Mouse (Mus musculus): ENCODE measurements around the gene Pign. TPM values are rescaled to one million over a fixed set of nuclear protein-coding genes. Genes with fewer than 3 reads are reported as not detected.

Gene Pign
- total RNA-seq (2021), result 10 to 100 TPM; 22.0 to 40.0 TPM
- long read RNA-seq, experiment 1, full-length matches to known transcripts, result 1 of 3 reads
- long read RNA-seq, experiment 1, partial matches to known transcripts, result 0 of 3 reads
- long read RNA-seq, experiment 1, other reads (novel, unspliced or antisense), result 2 of 3 reads
- long read RNA-seq, experiment 2, full-length matches to known transcripts, result 7 of 11 reads
- long read RNA-seq, experiment 2, partial matches to known transcripts, result 2 of 11 reads
- long read RNA-seq, experiment 2, other reads (novel, unspliced or antisense), result 2 of 11 reads

DNA sequence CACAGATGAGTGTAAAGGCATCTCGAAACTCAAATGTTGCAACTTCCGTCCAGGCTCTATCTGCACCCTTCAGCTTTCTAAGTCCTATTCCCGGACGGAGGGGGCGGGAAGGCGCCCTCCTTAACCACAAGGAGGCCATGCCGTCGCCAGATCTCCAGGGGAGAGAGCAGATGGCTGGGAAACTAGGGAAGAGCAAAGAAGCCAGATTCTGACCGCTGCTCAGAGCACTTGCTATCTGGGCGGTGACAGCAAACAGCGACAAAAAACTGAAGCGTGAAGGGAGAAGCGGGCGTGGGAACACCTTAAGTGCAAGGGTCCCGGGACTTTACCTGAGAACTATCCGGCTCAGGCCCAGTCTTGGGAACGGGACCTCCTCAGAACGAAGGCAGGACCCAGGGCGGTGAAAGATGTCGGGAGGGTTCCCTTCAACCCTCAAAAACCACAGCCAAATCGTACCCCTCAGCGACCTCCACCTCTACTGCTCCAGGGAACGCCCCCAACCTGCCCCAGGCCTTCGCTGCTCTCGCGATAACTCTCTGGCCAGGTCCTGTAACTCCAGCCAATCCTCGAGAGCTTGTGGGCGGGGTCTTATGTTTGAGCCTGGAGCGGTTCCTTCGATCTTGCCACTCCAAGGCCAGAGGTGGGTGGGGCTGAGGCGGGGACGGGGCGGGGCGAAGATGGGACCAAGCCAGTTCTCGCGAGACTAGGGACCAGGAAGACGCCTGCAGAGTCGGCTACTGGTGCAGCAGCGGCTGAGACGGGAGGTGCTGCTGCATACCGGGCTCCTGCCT, at the start of gene Pign, which contains the start of gene Relch:
Gene Pign, minus strand, starts transcription at position 507 of the 791 bp plus-strand sequence.
Gene Relch, plus strand, starts transcription at position 691 of the 791 bp plus-strand sequence.
- peak; percentile 89 to 92 for DNase-seq (ENCODE audit: low spot score in 2 of 2)

DNA sequence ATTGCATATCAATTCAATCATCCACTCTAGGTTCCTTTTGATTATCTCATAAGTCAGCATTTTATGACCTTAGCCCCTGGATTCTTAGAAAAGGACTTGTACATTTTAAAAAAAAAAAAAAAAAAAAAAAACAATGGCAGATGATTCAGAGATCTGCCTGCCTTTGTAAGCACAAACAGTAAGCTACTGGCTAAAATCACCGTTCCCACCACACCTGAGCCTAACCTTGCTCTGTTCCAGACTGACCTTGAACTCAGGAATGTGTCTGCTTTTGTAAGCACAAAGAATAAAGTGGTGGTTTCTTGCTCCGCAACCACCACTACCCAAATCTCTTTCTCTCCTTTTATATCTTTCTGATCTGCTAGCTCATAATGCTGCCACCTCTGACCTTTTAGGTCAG, 49.3 kb upstream of the Pign start:
- DNase-seq (ENCODE audit: low spot score in 2 of 2), result no peak

DNA sequence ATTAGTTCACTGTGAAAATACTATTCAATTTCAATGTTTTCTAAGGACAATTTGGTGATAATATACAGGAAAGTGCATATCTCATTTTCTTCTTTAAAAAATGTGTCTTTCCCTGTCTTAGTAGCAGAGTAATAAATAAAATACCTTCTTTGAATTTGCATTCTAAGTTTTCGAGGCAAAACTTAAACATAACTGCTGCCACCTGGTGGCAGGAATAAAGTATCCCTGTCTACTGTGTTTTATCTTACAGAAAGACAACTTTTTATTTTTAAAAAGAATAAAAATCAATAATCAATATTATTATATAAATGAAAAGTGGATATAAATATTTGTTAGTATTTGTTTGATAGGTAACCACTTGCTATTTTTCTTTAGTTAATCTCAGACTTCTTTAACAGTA, 47.8 kb upstream of the Pign start:
- DNase-seq (ENCODE audit: low spot score in 2 of 2), result no peak

DNA sequence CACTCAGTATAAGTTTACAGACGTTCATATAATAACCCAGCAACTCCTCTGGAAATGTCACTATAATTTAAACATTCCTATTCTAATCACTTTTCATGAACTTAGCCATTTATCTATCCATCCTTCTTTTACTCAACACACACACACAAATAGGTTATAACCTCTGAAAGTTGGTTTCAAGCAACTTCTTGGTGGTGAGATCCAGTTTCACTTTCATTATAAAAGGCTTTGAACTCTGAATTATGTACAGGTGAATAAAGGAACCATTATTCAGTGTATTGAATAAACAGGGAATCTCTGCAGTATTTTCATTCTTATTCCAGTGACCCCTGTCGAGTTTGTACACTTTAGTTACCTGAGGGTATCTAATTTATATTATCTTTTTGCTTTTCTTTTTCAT, 45.9 kb upstream of the Pign start:
- DNase-seq (ENCODE audit: low spot score in 2 of 2), result no peak

DNA sequence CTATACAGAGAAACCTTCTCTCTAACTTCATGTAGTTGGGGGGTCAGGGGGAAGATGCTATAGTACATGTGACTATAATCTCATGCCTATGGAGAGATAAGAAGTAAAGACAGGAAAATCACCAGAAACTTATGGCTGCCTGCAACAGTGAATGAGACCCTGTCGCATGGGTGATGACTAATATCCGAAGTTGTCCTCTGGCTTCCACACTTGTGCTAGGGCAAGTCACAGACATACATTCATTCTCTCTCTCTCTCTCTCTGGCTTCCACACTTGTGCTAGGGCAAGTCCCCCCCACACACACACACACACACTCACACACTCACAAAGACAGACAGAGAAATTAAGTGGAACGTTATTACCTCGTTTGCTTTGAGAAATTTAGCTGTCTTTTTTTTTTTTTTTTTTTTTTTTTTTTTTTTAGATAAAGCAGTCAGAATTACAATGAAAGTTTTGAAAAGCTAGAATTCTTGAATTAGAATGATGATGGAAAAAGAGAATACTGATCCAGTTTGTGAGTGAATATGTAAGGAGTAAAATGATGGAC, 37.6 kb upstream of the Pign start:
- no peak for DNase-seq (ENCODE audit: low spot score in 2 of 2)

DNA sequence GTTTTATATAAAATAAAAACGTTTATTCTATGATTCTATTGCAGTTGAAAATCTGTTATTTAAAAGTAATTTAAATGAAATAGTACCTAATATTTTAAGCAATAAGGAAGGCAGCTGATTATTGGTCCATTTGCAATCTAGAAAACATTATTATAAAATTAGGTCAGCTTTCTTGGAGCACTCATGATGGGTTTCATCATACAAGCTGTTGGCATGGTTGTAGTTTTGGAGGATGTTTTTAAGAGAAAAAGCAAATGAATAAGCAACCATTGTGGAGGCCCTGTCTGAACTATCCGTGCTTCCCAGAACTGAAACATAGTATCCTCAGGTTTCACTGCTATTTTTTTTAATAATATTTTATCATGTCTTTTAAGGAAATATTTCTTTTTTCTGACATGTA, 32.1 kb upstream of the Pign start:
- no peak for DNase-seq (ENCODE audit: low spot score in 2 of 2)

DNA sequence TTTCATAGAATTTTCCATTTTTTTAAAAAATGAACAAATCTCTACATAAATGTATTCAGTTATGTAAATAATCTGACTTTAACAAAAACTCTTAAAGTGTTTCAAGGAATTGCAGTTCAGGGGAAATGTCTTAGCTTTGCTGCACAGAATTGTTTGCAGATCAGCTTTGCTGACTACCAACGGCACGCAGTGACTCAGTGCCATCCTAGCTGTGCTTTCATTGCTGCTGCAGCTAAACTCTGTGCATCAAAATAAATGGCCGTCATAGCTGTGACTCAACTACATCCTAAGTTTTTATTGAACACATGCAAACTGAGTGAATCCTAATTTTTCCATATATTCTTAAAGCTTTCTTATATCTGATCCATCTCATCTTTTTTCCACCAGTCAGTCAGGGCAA, 22.0 kb upstream of the Pign start:
- DNase-seq (ENCODE audit: low spot score in 2 of 2), result no peak

DNA sequence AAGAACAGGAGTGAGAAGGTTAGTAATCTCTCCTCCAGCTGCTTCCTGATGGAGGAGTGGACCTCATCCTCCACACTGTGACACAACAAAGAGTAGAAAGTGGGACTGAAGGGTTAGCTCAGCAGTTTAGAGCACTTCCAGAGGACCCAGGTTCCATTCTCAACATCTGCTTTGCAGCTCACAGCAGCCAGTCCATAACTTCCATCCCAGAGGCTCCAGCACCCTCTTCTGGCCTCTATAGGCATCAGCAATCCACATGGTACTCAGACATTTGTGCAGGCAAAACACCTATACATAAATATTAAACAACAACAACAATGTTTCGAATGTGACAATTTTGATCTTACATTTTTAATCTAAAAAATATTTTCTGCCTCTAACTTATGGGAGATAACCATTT, 17.1 kb upstream of the Pign start:
- DNase-seq (ENCODE audit: low spot score in 2 of 2), result no peak

DNA sequence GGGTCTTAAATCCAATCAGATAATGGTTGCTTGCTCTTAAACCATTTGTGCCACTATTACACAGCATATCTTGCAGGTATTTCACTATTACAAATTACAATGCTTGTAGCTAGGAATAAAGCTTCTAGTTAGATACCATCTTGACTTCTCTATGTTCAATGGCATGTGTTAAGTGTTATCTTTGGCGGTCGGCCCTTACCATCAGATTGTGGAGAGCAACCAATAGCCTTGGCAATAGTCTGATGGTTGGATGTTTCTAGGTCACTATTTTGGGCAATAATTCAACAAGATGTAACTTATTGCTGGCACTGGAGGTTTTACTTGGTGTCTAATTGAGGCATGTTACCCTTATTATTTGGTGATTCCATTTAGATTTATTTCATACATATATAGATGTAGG, 11.3 kb upstream of the Pign start:
- no peak for DNase-seq (ENCODE audit: low spot score in 2 of 2)

DNA sequence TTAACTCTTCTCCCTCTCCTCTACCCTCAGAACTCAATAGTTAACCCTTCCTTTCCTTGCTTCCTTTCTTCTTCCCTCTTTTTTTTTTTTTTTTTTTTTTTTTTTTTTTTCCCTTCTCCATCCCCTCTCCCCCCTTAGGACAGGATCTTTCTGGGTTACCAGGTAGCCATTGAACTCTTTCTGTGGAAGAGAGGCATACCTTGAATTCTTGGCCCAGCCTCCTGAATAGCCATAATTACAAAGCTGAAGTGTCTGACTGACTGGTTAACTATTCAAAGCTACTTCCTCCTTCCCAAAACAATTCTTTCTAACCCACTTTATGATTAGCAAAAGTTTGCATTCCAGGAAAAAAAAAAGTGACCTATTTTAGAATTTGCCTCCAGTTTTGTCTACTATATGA, 6.2 kb upstream of the Pign start:
- DNase-seq (ENCODE audit: low spot score in 2 of 2), result no peak

DNA sequence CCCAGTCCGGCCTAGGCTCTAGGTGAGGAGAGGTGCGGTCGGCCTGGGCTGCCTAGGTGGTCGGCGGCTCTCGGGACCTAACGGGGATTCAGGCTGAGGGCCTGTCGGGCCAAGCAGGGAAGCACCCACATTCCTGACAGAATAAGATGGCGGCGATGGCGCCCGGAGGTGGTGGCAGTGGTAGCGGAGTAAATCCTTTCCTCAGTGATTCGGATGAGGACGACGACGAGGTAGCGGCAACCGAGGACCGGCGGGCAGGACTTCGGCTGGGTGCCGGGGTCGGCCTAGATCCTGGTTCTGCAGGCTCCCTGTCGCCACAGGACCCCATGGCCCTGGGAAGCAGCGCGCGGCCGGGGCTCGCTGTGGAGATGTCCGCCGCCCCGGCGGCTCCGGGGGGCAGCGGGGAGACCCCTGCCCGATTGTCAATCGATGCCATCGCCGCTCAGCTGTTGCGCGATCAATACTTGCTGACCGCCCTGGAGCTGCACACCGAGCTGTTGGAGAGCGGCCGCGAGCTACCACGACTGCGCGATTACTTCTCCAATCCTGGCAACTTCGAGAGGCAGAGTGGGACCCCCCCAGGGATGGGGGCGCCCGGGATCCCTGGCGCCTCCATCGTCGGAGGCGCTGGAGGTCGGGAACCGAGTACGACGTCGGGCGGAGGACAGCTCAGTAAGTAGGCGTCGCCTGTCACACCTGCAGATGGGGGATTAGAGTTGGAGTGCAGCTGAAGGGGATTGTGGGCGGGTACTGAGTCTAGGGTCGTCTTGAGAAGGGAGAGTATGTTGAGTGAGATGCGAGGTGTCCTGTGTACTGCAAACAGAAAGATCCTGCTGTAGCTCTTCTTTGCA, 710 bp upstream of the Pign start:
- DNase-seq (ENCODE audit: low spot score in 2 of 2), result no peak

DNA sequence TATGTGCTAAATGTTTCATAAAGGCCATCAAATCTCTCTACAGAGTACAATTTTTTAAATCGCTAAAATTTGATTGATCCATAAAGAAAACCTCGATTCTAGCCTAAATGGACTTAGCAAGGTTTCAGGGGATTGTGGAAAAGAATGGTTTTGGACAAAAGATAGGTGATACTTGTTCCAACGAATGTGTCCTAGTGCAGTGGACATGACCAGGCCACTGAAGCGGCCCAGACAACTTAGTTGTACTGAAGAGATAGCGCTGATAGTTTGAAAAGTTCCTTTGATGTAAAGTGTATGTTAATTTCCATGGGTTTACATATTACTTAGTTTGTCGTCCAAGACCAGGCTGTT, 682 bp downstream of the Pign start:
- no peak for DNase-seq (ENCODE audit: low spot score in 2 of 2)

DNA sequence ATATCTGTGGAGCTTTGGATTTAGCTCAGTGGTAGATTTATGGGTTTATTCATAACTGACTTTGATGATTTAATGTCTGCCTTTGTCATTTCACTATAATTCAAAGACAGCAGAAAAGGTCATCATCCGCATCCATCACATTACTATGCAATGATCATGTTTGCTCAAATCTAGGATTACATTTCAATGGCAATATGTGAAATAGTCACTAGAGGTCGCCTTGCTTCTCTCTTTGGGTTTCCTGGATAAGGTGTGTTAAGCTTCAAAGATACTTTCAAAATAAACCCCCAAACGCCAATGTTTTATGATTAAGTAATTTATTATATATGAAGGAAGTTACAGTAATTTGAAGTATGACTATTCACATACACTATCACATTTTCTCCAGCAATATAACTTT, 3.5 kb downstream of the Pign start:
- DNase-seq (ENCODE audit: low spot score in 2 of 2), result peak in 1 of 2 experiments; percentile 40

DNA sequence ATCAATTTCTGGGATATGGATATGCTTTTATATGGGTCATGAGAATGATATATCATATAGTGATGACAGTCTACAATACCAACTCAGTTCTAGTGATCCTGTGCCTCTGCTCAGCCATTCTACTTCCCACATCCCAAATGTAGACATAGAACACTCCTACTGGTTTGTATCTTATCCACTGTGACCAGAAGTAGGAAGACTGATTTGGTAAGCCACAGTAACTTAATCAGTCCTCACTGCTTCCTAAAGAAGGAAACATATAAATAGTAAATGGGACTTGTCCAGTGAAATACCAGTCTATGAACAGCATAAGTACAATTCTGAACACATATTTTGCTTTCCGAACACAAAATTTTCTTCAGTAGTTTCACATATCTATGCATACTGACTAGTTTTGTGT, 9.5 kb downstream of the Pign start:
- DNase-seq (ENCODE audit: low spot score in 2 of 2), result no peak

DNA sequence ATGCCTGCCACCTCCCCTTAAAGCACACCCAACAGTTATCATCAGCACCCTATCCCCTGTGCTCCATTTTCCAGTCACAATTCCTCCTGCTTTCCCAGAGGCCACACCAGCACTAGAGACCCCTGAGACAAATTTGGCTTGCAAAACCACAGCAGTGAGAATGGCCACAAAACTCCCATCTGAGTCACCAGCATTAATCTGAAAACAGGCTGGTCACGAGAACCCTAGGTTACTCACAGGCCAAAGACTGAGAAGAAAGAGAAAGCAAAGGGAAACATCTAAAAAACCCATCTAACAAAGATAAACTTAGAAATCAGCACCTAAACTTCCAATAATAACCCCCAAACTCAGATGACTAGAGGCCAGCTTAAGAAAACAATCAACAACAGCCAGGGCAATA, 12.8 kb downstream of the Pign start:
- no peak for DNase-seq (ENCODE audit: low spot score in 2 of 2)

DNA sequence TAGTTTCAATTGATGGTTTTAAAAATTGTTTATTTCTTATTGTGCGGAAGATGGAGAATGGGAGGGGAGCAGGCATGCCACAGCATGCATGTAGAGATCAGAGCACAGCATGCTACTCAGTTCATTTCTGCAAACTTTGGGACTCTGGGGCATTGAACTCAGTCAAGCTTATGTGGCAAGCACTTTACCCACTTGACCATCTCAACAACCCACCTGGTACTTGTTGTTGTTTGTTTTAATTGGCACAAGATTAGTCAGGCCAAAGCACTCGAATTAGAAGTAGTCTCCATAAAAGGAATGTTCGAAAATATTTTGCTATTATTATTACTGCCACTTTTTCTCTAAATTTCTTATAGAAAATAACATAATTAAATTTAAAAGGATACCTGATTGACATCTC, 19.4 kb downstream of the Pign start:
- DNase-seq (ENCODE audit: low spot score in 2 of 2), result no peak

DNA sequence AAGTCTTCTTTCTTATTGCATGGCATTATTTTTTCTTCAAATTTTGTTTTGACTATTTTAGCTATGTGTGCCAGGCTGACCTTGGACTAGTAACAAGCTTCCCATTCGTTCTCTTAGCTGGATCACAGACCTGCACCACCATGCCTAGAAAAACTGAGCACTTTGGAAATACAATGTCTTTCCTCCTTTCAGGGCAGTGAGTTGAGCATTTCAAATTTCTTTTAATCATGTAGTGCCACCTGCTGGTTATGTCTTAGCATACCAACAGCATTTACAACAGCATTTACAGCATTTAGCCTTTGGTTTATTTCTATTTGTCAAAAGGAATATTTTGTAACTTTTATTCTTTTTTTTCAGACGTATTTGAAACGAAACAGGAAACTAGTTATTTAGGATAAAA, 33.0 kb downstream of the Pign start:
- no peak for DNase-seq (ENCODE audit: low spot score in 2 of 2)

DNA sequence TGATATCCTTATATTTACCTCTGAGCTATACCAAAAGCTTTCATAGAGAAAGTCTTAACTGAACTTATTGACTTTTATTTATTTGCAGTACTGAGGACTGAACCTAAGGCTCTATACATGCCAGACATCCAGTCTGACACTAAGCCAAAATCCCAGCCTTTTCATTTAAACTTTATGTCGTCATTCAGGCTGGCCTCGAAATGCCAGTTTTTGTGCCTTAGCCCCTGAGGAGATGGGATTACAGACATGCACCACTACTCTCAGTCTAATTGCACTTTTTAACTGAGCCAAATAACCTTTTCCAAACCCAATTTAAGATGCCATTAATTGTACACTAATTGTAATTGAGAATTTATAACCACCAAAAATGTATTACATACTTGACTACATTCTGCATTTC, 73.8 kb downstream of the Pign start:
- DNase-seq (ENCODE audit: low spot score in 2 of 2), result no peak

DNA sequence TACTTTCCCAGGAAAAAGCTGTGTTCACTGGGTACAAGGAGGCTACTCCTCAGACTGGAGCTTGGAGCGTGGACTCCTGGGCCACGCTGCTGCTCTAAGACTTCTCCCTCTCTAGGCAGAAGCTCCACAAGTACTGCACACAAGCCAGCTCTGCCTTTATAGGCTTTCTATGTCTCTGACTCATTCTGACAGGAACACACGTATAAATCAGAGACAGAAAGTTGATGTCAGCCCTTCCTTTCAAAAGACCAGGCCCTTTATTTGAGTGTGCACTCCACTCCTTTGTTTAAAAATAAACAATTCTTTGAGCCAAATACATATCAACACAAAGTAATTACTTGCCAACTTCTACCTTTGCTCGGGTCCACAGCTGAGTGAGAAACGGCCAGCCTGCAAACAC, 74.8 kb downstream of the Pign start:
- DNase-seq (ENCODE audit: low spot score in 2 of 2), result no peak

DNA sequence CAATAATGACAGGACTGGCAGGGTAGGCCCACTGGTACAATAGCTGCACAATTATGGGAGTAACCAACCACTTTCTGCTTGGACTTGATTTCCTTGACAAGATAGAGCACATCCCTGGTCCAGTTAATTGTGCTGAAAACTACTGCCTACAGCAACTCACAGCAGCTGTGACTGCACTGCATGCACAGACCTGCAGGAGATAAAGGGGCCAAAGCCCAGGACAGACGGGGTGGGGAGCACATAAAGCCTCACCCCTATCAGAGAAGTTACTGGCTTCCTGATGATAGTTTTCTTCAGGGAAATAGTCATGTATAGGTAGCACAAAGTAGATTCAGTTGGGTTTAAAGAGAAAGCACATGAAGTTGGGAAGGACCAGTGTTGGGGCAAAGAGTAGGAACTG, 80.7 kb downstream of the Pign start:
- no peak for DNase-seq (ENCODE audit: low spot score in 2 of 2)

DNA sequence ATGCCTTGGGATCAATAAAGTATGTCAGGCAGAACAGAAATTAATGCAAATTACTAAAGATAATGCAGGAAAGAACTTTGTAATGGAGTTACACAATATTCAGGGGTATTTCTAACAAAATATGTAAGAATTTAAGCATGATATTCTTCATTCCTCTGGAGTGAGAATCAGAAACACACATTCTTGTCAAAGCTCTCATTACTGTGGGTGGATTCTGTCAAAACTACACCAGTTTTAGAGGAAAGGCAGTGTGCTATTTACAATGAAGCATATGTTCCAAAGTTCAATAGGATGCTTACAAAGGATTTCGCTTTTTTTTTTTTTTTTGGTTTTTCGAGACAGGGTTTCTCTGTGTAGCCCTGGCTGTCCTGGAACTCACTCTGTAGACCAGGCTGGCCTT, 82.6 kb downstream of the Pign start:
- DNase-seq (ENCODE audit: low spot score in 2 of 2), result no peak

DNA sequence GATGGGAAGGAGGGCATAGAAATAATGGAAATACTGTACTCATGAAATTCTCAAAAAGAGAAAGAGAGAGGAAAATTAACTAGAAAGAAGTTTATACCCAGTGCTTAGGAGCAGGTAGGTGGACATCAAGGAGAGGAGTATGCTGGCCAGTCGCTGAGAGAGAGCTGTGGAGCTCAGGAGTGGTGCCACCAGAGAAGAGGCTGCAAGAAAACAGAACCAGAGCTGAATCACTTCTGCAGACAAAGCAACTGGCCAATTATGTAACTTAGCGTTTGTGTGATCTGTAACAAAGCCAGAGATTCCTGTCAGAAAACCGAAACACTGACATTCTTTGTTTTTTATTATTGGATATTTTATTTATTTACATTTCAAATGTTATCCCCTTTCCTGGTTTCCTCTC, 97.4 kb downstream of the Pign start:
- DNase-seq (ENCODE audit: low spot score in 2 of 2), result no peak

Data from adrenal gland, adult 18-20 months (tissue).